Mouse (Mus musculus) ES-E14 (cell line): ENCODE results near the gene Grasp.

Experiments used
- CHD2 ChIP-seq: IDR thresholded peaks from 2 replicates; pipeline ENCODE4 v1.6.1; 2014; ENCODE audit warnings: mild to moderate bottlenecking, low read depth, low read length, inconsistent platforms
- MAFK ChIP-seq: IDR thresholded peaks from 2 replicates; pipeline ENCODE4 v1.6.1; 2014; ENCODE audit warnings: mild to moderate bottlenecking, low read depth, low read length, inconsistent platforms; ENCODE audit not compliant: insufficient read depth
- ZC3H11A ChIP-seq: IDR thresholded peaks from 2 replicates; pipeline ENCODE4 v1.6.1; 2012; ENCODE audit warnings: low read depth, mild to moderate bottlenecking, inconsistent platforms, low read length, borderline replicate concordance
- ZNF384 ChIP-seq: IDR thresholded peaks from 2 replicates; pipeline ENCODE4 v1.6.1; 2012; ENCODE audit warnings: low read depth, low read length, inconsistent platforms

- TF ChIP-seq CHD2: no peak
- no peak for TF ChIP-seq MAFK
- TF ChIP-seq ZNF384: no peak
- no peak for TF ChIP-seq ZC3H11A
Measured at GRCm38 (mm10) chr15:101253563-101253885, 29.5 kb downstream of the Grasp start.
